Mouse (Mus musculus): ENCODE data around the gene Per2. TPM values are rescaled to one million over a fixed set of nuclear protein-coding genes. Genes with fewer than 3 reads are reported as not detected.

Per2 gene
- polyA plus RNA-seq, 1 experiment = 0.21 TPM

DNA sequence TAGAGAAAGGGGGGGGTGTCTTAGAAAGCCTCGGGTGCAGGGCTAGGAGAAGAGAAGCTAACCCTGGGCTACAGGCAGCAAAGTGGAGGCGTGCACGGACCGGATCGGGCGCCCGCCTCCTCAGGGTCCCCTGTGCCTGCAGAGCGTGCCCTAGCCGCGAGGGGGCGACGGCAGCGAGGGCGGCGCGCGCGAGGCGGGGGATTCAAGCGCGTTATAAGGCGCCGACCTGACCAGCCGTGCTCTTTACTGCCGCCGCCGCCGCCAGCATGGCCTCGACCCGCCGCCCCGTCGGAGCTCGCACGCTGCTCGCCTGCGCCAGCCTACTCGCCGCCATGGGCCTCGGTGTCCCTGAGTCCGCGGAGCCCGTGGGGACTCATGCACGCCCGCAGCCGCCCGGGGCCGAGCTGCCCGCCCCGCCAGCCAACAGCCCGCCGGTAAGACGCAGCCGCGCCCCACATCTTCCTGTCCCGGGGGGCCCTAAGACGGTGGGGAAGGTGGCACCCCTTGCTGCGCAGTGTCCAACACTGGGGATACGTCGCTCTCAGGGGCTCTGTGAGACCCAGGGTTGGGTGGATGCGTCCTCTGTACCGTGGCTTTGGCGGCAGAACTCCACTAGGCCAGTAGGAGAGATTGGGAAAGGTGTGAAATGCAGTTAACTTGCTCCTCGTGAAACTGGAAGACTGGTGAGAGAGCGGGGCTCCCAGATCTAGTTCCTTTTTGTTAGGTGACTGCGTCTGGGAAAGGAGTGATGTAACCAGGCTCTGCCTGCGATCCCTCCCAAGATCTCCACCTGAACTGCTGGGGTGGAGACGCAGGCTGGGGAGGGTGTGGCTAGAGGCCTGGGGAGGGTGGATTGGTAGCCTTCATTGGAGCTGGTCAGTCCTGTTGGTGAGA, 92.7 kb downstream of the Per2 start, which contains the start of gene Erfe:
Gene Erfe (plus strand): TSS at position 216 of the 894 bp plus-strand sequence.
- H3K4me3 ChIP-seq (ENCODE audit: low read depth, low read length) = peak within 1 kb of the TSS; percentile 90
- no peaks in the 10 kb centered on the region for H3K9me3 ChIP-seq (replicated peaks; ENCODE audit: control insufficient read depth, insufficient read depth, low read length, poor library complexity, severe bottlenecking)
- H3K4me1 ChIP-seq (ENCODE audit: control insufficient read depth, insufficient read depth, low read length) = no peaks in the 10 kb centered on the region
- peak within 1 kb of the TSS; percentile 92 for H3K9ac ChIP-seq (ENCODE audit: low read depth, poor library complexity, severe bottlenecking)
- no peak within 1 kb of the TSS for H3K27ac ChIP-seq (ENCODE audit: insufficient read depth, low read length)
- H3K27me3 ChIP-seq (ENCODE audit: control insufficient read depth, insufficient read depth, low read length, poor library complexity, severe bottlenecking) = no peaks in the 10 kb centered on the region
- TF ChIP-seq EP300 (IDR thresholded peaks at IDR 0.05; ENCODE audit: insufficient read depth, low read depth, low read length) = no peak
- TF ChIP-seq CTCF (IDR thresholded peaks at IDR 0.05; ENCODE audit: low read depth, low read length) = peak; percentile 69
- no peak for TF ChIP-seq POLR2A (IDR thresholded peaks at IDR 0.05; ENCODE audit: insufficient read depth, low read length)
- H3K36me3 ChIP-seq (ENCODE audit: control insufficient read depth, insufficient read depth, low read length, poor library complexity, severe bottlenecking) = no peaks in the 10 kb centered on the region

Other genes starting within 250 kb of the Per2 start
- gene Ube2f, start 209.0 kb downstream of the Per2 start, polyA plus RNA-seq (2011; ENCODE audit: insufficient read depth, insufficient read length, low read depth, missing spikeins) = 61.7 and 70.9 TPM in 2 replicates
- 18.5 and 19.2 TPM in 2 replicates for gene Scly, start 161.0 kb downstream of the Per2 start, polyA plus RNA-seq (2011; ENCODE audit: insufficient read depth, insufficient read length, low read depth, missing spikeins)
- 0.10 and 0.17 TPM in 2 replicates for gene Espnl, start 137.2 kb downstream of the Per2 start, polyA plus RNA-seq (2011; ENCODE audit: insufficient read depth, insufficient read length, low read depth, missing spikeins)
- gene Klhl30, start 108.3 kb downstream of the Per2 start, polyA plus RNA-seq (2011; ENCODE audit: insufficient read depth, insufficient read length, low read depth, missing spikeins) = 0.25 and 0.35 TPM in 2 replicates
- 7.0 and 13.3 TPM in 2 replicates for gene Erfe, start 92.9 kb downstream of the Per2 start, polyA plus RNA-seq (2011; ENCODE audit: insufficient read depth, insufficient read length, low read depth, missing spikeins)
- gene Ilkap, start 60.5 kb downstream of the Per2 start, polyA plus RNA-seq (2011; ENCODE audit: insufficient read depth, insufficient read length, low read depth, missing spikeins) = 66.3 and 72.1 TPM in 2 replicates
- 13.0 and 15.6 TPM in 2 replicates for gene Hes6, start 45.3 kb downstream of the Per2 start, polyA plus RNA-seq (2011; ENCODE audit: insufficient read depth, insufficient read length, low read depth, missing spikeins)
- gene Traf3ip1, start 35.3 kb upstream of the Per2 start, polyA plus RNA-seq (2011; ENCODE audit: insufficient read depth, insufficient read length, low read depth, missing spikeins) = 12.1 and 15.7 TPM in 2 replicates
- gene Asb1, start 81.2 kb upstream of the Per2 start, polyA plus RNA-seq (2011; ENCODE audit: insufficient read depth, insufficient read length, low read depth, missing spikeins) = 9.5 and 10.6 TPM in 2 replicates

All from ES-Bruce4 (cell line).